Mouse (Mus musculus) retina, embryonic 14.5 days (tissue): Measurements from ENCODE around the gene Gpr3.

Source experiments
- DNase-seq: peaks from one replicate; pipeline ENCODE4 v3.0.0-alpha.2; 2015; ENCODE audit warnings: low spot score

Gpr3 gene

DNA sequence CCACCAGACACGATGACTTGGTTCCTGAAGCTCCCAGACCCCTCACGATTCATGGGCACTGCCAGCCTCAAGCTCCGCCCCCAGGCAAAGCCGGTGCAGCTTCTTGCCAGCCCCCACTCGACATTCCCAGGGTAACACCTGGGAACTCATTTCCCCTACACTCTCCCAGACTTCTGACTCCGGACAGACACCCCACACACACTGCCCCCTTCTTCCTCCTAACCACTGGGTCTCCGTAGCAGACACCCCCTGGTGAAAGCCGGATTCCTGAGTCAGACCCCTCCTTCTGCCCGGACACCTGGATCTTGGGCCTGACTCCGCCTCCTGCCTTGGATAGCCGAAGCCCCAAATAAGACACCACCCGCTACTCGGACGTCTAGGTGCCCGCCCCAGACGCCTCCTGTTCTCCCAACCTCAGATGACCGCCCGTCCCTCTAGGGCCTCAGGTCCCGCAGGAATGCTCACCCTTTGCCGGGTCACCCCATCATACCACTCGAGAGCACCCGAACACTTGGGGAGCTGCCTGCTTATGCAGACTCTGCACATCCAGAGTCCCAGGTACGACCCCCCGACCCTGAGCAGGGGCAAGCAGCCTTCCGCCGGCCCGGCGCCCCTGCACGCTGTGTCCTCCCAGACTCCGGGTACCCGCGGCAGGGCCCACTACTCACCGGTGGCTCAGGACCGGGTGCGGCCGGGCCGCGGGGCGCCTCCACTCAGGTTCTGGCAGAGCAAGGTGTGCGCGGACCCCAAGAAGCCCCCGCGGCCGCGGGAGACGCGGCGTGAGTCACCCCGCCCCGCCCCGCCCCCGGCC is at the start of gene Gpr3, which contains the start of gene Cd164l2:
Gene Gpr3, minus strand, starts transcription at position 786 of the 811 bp plus-strand sequence.
Gene Cd164l2, plus strand, starts transcription at position 381 of the 811 bp plus-strand sequence.
- no peak for DNase-seq

DNA sequence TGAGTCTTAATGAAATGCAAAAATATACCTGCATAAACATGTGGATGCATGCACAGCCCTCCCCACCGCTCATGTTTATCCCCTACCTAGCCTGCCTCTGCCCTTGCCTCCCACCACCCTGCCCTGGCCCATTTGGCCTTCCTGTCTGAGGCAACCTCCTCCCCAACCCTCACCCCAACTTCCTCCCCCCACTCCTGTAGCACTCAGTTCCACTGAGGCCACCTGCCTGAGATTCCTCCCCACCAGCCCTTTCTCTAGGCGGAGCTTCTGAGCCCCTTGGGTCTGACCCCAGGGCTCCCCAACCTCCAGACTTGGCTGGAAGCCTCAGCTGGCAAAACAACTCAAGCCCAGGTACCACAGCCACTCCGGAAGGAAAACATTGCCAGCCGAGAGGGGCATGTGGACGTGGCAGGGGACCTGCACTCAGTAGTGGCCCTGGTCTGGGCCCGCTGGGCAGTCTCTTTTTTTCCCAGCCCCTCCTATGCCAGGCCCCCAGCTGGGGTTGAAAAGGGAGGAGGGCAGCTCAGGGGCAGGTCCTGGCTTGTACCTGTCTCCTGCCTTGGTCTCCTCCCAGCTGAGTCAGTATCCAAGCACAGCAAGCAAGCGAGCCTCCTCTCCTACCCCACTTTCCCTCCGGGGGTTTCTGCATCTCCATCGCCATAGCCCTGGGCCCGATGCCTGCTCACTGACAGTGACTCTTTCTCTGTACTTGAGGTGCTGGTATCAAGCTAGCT is 49.5 kb upstream of the Gpr3 start:
- no peak for DNase-seq

DNA sequence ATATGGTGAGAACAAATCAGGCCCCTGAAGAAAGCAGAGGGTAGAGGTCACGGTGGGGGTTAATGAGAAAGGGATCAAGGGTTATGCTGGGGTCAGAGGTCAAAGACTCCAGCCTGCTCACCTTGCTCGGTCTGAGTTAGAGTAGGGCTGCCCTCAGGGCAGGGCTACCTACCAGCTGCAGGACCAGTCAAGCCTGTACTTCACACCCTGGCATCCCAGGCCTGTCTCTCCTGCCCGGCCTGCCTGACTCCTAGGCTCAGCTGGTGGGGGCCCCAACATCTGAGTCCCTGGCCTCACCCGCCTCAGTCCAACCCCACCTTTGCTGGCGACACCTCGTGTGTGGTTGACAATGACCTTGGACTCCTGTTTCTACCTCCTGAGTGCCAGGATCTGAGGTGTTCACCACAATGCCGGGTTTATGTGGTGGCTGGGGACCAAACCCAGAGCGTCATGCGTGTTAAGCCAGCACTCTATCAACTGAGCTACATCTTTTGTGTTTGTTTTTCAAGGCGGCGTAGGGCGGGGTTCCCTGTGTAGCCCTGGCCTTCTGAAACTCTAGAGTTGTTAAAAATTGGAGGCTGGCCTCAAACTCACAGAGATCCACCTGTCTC is 45.6 kb upstream of the Gpr3 start:
- no peak for DNase-seq

DNA sequence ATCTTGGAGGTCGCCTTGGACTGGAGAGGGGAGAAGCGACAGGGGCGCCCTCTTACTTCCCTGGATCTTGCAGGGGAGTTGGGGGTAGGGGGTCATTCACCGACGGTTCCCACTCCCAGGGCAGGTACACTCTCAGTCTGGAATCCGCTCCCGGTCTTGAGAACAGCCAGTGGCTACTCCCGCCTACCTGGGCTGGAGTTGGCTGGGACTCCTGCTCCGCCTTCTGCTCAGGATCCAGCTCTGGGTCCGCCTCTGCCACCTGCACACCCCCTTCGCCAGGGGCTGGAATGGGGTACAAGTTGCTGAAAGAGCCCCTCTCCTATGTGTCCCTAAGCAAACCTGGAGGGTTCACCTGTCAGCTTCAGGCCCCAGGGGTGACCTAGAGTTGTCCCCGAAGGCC is 44.9 kb upstream of the Gpr3 start:
- no peak for DNase-seq

DNA sequence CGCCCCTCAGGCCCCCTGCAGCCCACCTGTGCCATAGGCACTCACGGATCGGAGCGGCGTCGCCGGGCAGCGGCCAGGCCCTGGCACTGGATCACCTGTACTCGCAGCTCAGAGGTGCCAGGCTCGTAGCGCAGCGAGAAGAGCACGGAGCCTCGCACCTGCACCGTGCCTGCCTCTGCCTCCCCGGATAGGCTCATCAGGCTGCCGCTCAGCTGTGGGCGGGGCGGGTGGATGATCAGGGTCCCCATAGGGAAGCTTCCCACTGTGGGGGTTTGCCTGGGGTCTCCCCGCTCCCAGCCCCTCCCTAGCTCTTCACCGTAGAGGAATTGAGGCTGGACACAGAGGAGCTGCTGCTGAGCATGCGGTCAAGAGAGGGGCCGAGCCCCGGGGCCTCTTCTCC is 44.5 kb upstream of the Gpr3 start:
- peak; percentile 19 for DNase-seq

DNA sequence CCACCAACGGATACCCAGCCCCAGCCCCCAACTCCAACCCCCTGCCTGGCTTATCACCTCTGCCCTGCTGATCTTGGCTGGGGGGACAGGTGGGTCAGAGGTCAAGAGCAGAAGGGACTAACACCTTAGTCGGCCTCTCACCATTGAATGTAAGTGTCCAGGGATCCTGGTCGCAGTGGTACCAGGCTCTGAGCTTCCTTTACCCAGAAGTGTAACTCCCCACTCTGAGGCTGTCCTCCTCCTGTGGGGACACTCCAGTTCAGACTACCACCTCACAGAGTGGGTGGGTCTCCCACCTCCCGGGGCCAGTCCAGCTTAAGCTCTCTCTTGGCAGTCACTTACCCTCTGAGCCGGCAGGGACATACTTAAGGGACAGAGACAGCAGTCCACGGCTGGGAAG is 43.1 kb upstream of the Gpr3 start:
- DNase-seq, result no peak

DNA sequence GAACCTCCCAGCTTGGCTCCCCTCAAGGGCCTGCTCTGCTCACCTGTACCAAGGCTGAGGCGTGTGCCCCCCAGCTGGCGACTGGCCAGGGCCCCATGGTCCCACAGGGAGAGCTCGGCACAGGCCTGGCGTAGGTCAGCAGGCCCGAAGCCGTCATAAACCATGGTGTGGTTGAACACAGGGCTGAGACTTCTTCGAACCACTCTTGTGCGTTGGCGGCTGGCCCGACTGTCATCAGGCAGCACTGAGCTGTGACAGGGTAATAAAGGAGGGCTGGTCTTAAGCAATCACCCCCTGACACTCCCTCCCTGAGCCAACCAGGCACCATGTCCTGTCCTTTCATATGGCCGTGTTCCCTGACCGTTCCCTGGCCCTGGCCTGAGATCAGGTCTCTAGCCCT is 41.1 kb upstream of the Gpr3 start:
- DNase-seq, result no peak

DNA sequence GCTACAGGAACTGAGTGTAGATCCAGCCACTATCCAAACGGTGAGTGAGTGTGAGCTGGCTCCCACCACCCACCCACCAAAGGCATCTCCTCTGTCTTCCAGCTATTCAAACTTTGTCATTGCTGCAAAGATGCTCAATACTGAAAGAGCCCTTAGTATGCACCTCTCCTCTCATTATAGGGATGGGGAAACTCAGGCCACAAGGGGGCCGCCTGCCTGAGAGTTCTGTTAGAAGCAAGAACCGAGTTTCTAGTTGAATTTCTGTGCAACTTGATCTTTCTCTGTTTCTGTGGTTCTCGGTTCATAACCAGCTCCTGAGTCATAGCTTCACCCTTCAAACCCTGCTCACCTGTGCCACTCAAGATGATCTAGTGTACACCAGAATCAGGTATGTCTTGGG is 39.8 kb upstream of the Gpr3 start:
- DNase-seq, result peak; percentile 17

DNA sequence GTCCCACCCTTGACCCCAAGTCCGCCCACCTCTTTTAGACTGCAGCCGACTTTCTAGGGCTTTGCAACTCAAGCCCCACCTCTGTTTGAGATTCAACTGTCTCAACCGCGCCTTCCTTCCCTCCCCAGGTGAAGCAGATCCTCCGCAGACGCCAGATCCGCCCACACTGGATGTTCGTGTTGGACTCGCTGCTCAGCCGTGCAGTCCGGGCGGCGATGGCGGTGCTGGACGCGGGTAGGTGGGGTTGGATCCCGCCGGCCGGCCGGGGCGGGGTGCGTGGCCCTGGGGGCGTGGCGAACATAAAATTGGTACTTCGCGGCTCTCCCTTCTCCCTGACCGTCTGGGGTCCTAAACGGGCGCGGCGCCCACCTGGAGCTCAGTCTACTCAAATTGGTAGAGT is 38.9 kb upstream of the Gpr3 start:
- DNase-seq, result peak; percentile 13

DNA sequence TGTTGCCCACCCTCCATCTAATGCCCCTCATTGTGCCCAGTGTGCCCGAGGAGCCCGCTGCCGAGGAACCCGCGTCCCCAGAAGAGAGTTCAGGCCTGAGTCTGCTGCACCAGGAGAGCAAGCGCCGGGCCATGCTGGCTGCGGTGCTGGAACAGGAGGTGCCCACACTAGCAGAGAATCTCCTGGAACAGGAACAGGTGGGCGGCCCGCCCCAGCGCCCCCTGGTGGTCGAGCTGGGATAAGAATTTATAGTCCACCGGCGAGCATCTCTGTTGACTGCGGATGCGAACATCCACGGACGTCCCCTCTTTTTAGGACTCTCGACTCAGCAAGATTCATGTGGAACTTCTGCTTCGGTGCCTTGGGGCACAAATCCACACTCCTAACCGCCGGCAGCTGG is 38.3 kb upstream of the Gpr3 start:
- DNase-seq, result peak; percentile 86

DNA sequence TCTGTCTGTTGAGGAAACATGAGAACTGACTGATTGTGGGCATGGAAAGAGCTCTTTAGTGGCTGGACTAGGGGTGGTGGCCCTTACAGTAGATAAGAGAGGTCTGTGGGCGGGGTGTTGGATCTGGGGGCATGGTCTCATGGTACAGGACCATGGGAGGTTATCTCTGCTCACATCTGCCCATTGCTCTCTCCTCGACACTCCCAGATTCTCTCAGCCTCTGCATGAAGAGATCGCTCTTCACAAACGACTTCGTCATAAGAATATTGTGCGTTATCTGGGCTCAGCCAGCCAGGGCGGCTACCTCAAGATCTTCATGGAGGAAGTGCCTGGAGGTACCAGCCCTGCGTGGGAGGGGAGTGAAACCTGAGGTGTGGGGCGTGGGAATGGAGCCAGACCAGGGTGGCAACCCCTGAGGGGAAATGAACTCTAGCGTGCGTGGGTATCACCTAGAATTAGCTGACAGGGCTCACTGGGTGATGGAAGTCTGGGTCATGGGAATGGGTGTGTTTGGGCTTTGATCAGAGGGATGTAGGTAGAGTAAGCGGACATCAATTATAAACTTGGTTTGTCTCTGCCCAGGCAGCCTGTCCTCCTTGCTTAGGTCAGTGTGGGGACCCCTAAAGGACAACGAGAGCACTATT is 35.6 kb upstream of the Gpr3 start:
- DNase-seq, result no peak

DNA sequence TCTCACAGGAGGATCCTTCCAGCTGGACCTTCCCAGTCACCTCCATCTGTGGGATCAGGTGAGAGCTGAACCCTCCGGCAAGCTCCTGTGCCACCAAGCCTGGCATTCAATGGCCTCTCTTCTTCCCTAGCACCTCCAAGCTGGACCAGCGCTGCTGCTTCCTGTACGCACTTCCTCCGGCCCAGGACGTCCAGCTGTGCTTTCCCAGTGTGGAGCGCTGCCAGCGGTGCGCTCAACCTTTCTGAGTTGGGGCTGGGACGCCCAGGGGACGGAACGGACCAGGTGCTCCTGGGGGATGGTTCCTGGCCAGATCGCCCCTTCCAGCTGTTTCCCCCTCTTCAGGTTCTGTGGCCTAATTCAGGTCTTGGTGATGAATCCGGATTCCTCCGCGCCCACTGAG is 34.7 kb upstream of the Gpr3 start:
- no peak for DNase-seq

DNA sequence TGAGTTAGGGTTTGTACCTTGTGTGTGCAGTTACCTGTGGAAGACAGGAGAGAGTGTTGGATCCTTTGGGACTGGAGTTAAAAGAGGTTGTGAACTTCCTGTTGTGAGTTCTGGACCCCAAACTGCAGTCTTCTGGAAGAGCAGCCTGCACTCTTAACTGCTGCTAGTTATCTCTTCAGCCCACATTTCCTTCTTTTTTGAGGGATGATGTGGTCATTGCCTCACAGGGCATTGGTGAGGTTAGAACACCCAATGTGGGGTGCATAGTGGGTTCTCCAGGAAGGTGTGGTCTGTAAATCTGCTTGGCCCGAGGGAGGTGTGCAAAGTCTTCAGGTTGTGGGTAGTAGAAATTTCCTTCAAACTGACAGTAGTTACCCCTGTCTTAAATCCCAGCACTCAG is 32.0 kb upstream of the Gpr3 start:
- no peak for DNase-seq

DNA sequence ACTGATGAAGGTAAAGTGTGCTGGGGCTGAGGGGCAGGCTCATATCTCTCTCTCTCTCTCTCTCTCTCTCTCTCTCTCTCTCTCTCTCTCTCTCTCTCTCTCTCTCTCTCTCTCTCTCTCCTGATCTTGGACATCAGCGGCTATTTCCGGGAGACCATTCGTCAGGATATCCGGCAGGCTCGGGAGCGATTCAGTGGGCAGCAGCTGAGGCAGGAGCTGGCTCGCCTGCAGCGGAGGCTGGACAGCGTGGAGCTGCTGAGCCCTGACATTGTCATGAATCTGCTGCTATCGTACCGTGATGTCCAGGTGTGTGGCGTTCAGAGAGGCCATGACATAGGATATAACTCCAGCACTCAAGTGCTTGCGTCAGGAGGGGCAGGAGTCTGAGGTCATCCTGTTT is 31.2 kb upstream of the Gpr3 start:
- no peak for DNase-seq

DNA sequence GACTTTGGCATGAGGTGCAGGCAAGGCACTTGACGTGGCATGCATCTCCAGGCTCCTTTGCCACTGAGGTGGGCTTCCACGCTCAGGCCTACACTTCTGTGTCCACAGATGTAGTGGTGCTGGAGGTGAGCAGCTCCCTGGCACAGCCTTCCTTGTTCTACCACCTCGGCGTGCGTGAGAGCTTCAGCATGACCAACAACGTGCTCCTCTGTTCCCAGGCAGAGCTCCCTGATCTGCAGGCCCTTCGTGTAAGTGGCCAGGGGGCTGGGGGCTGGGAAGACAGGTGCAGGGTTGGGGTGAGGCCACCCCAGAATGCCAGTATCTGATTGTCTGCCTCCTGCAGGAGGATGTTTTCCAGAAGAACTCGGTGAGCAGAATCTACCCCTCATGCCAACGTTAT is 30.4 kb upstream of the Gpr3 start:
- DNase-seq, result no peak

DNA sequence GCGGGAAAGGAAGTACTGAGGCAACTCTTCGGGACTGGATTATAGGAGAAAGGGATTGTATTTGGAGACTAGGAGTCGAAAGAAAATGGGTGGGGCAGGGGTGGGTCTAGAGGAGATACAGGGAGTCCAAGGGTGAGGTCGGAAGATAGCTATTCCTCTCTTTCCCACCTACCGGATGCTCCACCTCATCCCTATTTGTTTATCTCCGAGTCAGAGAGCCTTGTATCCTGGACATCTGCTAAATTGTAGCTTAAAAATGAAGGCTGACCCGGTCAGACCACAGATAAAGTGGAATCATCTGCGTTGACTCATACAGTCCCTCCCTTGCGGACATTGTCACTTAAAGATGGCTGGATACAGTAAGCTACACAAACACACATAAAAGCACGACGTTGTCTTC is 29.6 kb upstream of the Gpr3 start:
- no peak for DNase-seq

DNA sequence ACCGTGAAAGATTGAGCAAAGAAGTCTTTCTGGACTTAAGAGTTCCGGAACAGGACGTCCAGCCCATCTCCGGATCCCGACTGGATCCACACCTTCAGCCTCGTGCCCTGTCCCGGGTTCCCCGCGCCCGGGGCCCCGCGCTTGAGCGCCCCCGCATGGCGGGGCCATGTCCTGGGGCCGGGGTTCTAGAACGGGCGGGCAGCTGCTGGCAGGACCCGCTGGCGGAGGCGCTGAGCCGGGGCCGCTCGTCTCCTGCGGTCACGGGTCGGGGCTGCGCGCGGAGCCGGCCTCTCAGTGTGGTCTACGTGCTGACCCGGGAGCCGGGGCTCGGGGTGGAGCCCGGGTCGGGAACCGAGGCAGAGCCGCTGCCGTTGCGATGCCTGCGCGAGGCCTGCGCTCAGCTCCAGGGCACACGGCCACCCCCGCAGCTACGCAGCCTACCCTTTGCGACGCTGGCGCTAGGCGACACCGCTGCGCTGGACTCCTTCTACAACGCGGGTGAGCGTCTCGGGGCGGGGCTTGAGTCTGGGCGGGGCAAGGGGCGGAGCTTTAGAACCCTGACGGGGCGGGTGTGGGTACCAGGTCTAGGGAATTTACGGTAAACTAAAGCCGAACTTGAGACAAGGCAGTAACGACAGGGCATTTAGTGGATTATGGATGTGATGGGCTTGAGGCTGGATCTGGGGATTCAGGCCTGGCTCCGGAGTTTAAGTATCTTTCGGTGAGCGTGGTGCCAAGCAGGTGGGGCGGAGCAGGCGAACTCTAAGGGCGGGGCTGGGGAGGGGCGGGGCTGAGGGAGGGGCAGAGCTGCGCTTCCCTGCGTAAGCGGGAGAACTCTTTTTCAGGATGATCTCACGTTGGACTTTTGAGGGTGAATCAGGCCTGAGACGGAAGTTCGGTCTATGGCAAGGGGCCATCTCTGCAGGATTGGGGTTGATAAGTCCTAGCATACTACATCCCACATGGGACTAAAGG is 28.9 kb upstream of the Gpr3 start:
- peak; percentile 85 for DNase-seq

DNA sequence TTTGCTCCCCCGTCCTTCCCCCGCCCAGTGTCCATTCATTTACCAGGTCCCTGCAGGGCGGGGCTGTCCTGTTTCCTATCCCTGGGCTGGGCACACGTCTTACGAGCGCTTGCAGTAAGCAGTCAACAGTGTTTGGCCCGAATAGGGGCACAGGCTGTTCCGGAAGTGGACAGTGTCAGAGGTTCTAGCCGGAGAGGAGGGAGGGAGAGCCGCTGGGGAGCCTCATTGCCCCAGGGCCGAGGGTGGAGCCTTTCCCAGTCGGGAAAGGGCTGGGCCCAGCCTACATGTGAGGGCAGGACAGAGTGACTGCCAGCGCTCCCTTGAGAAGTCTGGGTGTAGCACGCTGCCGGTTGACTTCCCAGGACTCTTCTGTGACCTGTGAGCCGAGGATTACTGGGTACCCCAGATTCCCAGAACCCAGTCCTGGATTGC is 28.2 kb upstream of the Gpr3 start, which contains the start of gene Map3k6:
Gene Map3k6, plus strand, starts transcription at position 329 of the 432 bp plus-strand sequence.
- DNase-seq, result peak; percentile 45

DNA sequence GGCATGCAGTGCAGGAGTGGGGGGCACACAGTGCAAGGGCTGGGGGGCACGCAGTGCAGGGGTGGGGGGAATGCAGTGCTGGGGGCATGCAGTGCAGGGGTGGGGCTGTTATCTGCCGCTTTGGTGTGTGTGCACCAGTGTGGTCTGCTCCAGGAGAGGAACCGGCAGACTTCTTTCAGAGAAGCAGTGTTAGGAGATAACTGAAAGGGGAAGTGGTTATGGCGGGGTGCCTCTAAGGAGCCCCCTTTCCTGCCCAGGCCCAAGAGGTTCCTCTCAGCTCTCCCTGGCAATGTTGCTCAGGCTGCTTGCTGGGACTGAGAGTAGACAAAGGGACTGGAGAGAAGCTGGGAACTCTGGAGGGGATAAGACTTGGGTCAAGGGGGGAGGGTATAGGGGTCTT is 25.6 kb upstream of the Gpr3 start:
- no peak for DNase-seq

DNA sequence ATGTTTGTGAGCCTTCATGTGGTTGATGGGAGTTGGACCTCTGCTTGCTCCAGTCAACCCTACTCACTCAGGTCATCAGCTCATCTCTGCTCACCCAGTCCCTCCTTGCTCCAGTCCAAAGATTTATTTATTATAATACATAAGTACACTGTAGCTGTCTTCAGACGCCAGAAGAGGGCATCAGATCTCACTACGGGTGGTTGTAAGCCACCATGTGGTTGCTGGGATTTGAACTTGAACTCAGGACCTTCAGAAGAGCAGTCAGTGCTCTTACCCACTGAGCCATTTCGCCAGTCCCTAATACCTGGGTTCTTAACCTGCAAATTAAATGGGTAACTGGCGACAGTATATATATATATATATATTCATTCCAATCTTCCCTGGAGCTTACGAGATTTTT is 23.1 kb upstream of the Gpr3 start:
- no peak for DNase-seq

DNA sequence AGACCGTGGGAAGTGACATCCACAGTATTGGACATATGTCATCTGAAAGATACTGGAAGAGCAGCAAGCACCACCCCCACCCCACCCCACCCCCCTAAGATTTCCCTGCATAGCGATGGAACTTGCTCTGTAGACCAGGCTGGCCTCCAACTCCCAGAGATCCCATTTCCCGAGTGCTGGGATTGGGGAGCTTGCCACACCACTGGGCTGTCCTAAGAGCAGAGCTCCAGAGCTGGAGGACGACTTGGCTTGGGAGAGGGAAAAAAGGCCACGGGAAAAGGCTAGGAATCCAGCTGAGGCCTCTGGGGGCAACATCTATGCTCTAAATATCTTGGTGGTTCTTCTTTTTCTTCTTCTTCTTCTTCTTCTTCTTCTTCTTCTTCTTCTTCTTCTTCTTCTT is 22.4 kb upstream of the Gpr3 start:
- DNase-seq, result no peak
